Mouse (Mus musculus): ENCODE results near the gene Syce1. TPM values are rescaled to one million over a fixed set of nuclear protein-coding genes. Genes with fewer than 3 reads are reported as not detected.

Gene Syce1
- total RNA-seq (2017) = 0.88 and 1.8 TPM in 2 replicates

DNA sequence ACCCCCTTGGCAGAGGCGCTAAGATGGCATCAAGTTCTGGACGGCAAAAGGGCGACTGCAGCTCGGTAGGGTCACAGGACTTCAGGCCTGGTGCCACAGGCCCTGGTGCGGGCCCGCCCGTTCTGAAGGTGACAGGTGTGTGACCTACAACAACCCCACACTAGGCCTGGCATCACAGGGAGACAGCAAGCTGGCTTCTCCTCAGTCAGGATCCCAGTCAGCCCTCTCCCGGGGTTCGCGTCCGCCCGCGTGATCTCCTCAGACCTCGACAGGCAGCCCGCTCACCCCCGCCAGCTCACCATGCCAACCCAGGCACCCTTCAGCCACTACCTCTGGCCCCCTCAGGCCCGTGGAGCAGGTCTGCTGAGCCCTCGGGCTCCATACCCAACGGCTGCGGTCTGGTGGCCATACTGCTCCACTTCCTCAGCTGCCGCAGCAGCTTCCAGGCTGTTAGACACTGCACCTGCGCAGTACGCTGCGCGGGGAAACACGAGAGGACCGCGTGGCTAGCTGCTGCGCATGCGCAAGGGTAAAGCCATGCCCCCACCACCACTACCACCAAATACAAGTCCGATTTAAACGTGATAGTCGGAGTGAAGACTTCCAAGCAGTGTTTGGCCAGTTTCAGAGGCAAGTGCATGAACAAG is at the start of gene Syce1:
Gene Syce1, minus strand, starts transcription at position 447 of the 647 bp plus-strand sequence.
- no peak for ATAC-seq (replicated peaks in 1 of 2; ENCODE audit: insufficient read depth in 1 of 2, low FRiP score in 2 of 2, low TSS enrichment in 1 of 2, low read depth in 1 of 2, poor library complexity in 2 of 2, severe bottlenecking in 2 of 2)

DNA sequence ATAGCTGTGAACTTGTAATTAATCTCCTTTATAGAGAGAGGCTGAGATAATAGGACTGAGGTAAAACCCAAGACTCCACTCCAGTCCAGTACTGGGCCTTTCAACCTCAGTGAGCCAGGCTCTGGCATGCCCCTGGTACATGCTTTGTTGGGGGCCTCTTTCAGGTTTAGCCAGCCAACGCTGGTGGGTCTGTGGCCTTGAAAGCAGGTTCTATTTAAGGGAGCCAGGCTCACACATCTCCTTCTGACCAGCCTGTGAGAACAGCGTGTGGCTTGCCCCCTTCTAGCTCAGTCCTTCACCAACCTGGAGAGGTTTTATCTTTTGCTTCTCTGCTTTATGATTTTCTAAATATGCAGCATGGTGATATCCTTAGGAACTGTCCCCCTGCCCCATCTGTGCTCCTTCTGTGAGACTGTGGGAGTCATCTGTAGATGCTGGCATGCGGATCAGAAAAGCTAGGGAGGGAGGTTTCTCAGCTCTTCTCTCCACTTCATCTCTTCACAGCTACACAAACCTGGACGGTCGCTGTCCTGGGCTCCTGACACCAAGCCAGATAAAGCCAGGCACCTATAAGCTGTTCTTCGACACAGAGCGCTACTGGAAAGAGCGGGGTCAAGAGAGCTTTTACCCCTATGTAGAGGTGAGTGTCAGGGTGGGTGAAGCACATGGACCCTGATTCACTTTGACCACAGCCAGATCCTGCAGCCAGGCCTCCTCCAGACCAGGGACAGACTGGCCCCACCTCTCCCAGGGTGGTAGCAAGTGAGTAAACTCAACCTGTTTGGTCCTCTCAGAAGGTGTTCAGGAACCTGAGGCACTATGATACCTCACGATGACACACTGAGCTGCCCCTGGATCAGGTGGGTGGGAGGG is 48.8 kb upstream of the Syce1 start:
- no peak for ATAC-seq (replicated peaks in 1 of 2; ENCODE audit: insufficient read depth in 1 of 2, low FRiP score in 2 of 2, low TSS enrichment in 1 of 2, low read depth in 1 of 2, poor library complexity in 2 of 2, severe bottlenecking in 2 of 2)

DNA sequence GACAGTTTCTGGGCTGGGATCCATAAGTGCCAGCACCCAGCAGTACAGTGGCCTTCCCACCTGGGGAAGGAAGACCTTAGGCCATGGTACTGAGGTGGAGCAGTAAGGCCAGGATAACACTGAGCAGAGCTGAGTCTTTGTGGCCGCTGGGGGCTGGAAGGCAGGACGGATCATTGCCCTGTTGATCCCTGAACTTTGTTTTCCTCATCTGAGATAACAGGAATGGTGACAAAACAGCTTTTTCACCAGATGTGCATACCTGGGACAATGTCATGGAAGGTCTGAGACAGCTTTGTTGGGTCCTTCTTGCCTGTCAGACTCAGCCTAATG is 48.1 kb upstream of the Syce1 start:
- no peak for ATAC-seq (replicated peaks in 1 of 2; ENCODE audit: insufficient read depth in 1 of 2, low FRiP score in 2 of 2, low TSS enrichment in 1 of 2, low read depth in 1 of 2, poor library complexity in 2 of 2, severe bottlenecking in 2 of 2)

DNA sequence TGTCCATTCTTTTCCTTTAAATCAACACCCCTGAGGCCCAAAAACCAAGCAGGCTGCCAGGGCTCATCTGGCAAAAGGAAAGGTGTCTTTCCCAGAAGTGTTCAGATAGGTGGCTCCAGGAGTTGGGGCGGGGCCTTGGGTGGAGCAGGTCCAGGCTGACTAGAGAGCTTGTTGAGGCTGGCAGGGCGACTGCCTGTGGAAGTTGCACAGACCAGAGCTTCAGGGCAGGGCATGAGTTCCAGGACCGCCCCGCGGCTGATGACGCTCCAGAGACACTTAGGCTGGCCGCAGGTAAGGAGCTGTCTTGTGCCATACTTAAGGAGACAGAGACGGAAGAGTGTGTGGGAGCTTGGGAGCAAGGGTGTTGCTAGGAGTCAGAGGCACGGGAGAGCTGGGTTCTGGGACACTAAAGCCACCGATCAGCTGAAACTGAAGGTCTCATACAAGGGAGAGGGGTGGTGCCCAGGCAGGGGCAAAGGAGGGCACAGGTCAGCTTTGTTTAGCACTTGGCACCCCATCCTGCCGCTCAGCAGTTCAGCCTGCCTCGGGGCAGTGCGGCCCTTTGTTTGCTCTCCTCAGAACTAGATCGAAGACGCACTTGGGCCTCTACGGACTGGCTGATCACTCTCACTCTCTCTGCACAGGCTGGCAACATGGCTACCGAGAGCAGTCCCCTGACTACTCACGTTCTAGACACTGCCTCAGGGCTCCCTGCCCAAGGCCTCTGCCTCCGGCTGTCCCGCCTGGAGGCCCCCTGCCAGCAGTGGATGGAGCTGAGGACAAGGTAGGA is 47.5 kb upstream of the Syce1 start, which contains the start of gene Urah:
Gene Urah, plus strand, starts transcription at position 51 of the 790 bp plus-strand sequence.
- ATAC-seq (replicated peaks in 1 of 2; ENCODE audit: insufficient read depth in 1 of 2, low FRiP score in 2 of 2, low TSS enrichment in 1 of 2, low read depth in 1 of 2, poor library complexity in 2 of 2, severe bottlenecking in 2 of 2) = no peak

DNA sequence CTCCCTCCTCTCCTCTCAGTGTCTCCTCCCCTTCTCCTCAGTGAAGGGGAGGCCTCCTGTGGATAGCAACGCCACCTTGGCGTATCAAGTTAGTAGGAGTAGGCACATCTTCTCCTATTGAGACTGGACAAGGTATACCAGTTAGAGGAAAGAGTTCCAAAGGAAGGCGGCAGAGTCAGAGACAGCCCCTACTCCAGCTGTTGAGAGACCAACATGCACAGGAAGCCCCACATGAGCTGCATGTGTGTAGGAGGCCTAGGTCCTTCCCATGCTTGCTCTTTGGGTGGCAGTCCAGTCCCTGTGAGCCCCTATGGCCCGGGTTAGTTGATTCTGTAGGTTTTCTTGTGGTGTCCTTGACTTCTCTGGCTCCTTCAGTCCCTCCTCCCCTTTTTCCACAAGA is 45.7 kb upstream of the Syce1 start:
- no peak for ATAC-seq (replicated peaks in 1 of 2; ENCODE audit: insufficient read depth in 1 of 2, low FRiP score in 2 of 2, low TSS enrichment in 1 of 2, low read depth in 1 of 2, poor library complexity in 2 of 2, severe bottlenecking in 2 of 2)

DNA sequence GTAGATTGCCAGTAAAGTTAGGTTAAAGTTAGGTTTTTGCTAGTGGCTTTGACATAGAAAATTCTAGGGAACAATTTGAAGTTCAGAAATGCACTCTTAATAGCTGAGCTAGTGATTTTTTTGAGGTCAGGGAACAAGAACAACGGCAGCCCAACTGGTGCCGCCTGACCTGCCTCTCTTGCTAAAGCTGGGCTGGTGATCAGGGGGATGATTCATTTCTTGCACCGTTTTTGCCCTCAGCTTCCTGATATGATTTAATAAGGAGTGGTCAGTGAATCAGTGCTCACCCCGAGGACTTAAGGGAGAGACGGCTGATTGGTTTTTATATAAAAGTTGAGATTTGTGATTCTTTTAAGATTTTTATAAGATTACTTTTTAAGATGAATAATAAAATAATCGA is 43.8 kb upstream of the Syce1 start:
- no peak for ATAC-seq (replicated peaks in 1 of 2; ENCODE audit: insufficient read depth in 1 of 2, low FRiP score in 2 of 2, low TSS enrichment in 1 of 2, low read depth in 1 of 2, poor library complexity in 2 of 2, severe bottlenecking in 2 of 2)

DNA sequence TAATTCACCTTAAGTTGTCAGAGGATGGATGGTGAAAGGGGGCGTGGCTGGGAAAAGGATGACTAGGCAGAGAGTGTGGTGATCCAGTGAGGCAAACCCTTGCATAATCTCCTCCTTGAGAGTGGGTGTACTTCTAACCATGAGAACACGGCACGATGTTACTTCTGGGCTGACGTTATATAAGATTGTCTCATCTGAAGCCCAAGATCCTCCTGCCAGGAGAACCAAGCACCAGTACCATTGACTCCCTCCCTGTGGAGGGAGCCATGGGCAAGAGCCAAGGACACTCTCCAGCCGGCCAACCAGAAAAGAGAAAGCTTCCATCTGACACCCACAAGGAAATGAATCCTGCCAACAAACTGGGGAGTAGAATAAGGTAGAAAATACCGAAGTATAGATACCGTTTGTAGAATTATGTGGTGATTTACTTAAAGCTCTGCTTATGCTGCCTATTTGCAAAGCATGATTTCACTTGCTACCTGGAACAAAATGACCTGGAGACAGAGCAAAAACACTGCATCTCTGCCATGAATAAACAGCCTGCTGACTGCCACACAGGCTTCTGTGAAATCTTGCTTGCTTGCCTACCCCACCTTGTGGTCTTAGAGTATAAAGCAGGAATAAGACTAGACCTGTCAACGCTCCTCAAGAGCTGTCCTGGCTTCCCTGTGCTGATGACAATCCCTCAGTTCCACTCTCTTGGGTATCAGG is 40.7 kb upstream of the Syce1 start:
- peak; percentile 62 to 70 for ATAC-seq (replicated peaks in 1 of 2; ENCODE audit: insufficient read depth in 1 of 2, low FRiP score in 2 of 2, low TSS enrichment in 1 of 2, low read depth in 1 of 2, poor library complexity in 2 of 2, severe bottlenecking in 2 of 2)

DNA sequence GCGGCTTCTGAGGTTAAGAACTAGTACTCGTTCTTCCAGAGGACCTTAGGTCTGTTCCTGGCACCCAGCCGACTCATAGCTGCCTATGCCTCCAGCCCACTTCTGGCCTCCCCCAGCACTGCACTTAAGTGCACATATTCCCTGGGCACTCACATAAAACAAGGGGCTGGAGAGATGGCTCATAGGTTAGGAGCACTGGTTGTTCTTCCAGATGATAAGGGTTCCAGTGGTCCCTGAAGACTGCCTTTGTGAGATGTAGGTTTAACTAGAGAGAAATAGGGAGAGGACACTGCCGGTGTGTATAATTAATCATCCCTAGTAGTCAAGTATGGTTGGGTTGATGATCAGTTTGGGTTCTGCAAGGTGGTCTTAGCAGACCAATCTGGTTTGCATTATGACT is 35.1 kb upstream of the Syce1 start:
- no peak for ATAC-seq (replicated peaks in 1 of 2; ENCODE audit: insufficient read depth in 1 of 2, low FRiP score in 2 of 2, low TSS enrichment in 1 of 2, low read depth in 1 of 2, poor library complexity in 2 of 2, severe bottlenecking in 2 of 2)

DNA sequence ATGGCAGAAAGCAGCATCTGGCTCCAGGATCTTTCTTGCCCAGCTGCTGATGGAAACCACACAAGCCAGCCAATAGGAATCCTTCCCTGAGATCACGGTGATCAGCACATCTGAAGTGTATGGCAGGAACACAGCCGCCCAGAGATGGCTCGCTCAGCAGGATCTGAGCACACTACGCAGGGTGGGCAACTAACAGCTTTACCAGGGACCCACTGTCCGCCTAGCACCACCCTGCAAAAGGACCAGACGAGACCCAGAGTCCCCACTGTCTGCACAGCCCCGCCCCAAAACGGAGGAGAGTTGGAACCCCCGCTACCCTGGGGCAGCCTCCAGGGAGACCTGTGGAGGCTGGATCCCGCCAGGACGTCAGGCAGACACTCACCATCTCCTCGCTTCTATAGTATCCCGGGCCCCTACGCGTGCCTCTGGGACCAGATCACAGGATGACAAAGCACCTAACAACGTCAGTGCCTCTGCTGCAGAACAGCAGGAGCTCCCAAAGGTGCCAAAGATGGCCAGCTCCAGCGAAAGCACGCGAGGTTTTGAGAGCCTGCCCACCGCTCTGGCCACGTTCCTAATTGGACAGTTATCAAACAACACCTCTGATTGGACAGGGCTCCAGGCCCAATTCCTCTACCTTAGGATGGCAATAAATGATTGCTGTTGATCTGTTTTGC is 34.1 kb upstream of the Syce1 start, which contains the start of gene Zfp941:
Gene Zfp941, minus strand, starts transcription at position 526 of the 677 bp plus-strand sequence.
- ATAC-seq (replicated peaks in 1 of 2; ENCODE audit: insufficient read depth in 1 of 2, low FRiP score in 2 of 2, low TSS enrichment in 1 of 2, low read depth in 1 of 2, poor library complexity in 2 of 2, severe bottlenecking in 2 of 2) = peak; percentile 77 to 95

DNA sequence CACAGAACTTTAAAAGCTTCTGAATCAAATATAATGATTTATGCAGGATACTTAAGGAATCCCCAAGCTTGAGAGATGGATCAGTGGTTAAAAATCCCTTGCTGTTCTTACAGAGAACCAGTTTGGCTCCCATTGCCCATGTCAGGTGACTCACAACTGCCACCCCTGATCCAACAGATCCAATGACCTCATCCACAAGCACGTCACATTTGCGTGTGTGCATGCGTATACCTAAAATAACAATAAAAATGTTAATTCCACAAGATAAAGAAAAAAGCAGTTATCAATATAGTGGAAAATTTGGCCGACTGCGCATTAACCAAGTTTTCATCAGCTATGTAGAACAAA is 33.6 kb upstream of the Syce1 start:
- no peak for ATAC-seq (replicated peaks in 1 of 2; ENCODE audit: insufficient read depth in 1 of 2, low FRiP score in 2 of 2, low TSS enrichment in 1 of 2, low read depth in 1 of 2, poor library complexity in 2 of 2, severe bottlenecking in 2 of 2)

DNA sequence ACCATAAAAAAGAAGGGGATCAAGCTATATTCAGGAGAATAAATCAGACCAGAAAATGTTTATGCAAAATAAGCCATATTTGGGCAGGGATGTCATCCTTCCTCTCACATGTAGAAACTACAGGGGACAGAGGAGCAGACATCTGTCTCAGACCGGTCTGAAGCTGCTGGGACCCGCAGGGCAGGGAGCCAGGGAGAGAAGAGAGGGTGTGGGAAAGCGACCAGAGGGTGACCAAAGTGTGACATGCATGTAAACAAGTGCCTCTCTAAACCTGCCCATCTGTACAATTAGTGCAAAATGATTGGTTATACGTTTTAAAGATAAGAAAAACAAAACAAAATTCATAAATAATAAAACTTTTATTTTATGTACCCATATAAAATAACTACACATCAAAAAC is 32.5 kb upstream of the Syce1 start:
- ATAC-seq (replicated peaks in 1 of 2; ENCODE audit: insufficient read depth in 1 of 2, low FRiP score in 2 of 2, low TSS enrichment in 1 of 2, low read depth in 1 of 2, poor library complexity in 2 of 2, severe bottlenecking in 2 of 2) = no peak

DNA sequence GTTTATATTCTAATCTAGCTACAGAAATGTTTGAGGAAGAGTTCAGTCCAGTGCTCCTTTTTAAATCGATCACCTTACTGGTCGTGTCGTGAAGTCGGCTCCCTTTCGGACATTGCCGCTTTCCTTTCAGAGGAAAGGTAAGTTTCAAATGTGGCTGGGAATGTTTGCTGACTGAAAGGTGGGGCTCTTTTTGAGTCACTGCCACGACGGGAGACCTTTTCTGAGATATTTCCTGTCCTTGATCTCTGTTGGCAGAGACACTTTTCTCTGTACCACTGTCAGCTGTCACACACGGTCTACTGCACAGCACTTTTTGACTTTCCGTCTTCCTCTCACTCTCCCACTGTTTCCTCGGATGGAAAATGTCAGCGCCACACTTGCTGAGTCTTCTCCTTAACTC is 25.2 kb upstream of the Syce1 start:
- ATAC-seq (replicated peaks in 1 of 2; ENCODE audit: insufficient read depth in 1 of 2, low FRiP score in 2 of 2, low TSS enrichment in 1 of 2, low read depth in 1 of 2, poor library complexity in 2 of 2, severe bottlenecking in 2 of 2) = no peak

DNA sequence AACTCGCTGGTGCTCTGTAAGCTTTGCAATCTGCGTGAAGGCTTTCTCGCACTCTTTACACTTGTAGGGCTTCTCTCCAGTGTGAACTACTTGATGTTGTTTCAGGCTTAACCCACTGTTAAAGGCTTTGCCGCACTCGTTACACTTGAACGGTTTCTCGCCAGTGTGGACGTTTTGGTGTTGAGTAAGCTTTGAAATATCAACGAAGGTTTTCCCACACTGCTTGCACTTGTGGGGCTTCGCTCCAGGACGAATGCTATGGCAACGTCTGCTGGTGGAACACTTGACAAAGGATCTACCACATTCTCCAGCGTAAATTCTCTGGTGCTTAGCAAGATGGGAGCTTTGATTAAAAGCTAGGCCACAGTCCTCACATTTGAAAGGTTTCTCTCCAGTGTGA is 24.1 kb upstream of the Syce1 start:
- no peak for ATAC-seq (replicated peaks in 1 of 2; ENCODE audit: insufficient read depth in 1 of 2, low FRiP score in 2 of 2, low TSS enrichment in 1 of 2, low read depth in 1 of 2, poor library complexity in 2 of 2, severe bottlenecking in 2 of 2)

DNA sequence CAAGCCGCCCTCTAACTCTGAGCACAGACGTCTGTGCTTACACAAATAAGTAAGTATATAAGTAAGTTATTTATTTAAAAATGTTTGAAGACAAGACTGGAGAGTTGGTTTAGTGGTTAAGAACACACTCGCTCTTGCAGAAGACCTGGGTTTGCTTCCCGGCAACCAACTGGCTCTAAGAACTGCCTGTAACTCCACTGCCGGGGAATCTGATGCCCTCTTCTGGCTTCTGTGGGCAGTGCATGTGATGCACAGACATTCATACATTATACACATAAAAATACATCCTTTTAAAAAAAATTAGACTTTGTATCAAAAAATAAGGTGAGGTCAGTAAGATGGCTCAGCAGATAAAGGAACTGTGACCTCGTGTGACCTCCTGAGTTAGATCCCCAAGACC is 22.8 kb upstream of the Syce1 start:
- no peak for ATAC-seq (replicated peaks in 1 of 2; ENCODE audit: insufficient read depth in 1 of 2, low FRiP score in 2 of 2, low TSS enrichment in 1 of 2, low read depth in 1 of 2, poor library complexity in 2 of 2, severe bottlenecking in 2 of 2)

DNA sequence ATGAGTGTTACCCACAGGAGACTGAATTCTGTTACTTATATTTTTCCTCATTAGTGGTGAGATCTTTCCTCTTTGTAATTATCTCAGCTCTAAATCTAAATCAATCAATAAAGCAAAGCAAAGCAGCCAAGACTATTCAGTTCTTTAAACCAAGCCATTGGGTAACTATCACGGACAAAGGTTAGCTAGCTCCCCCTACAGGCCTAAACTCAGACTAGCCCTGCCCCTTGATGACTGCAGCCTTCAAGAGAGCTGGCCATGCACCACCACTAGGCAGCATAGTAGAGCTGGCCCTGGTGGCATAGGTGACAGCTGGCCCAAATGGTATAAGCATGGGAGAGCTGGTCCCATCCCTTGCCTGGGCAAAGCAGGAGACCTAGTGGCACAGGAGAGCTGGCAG is 18.1 kb upstream of the Syce1 start:
- peak; percentile 85 to 94 for ATAC-seq (replicated peaks in 1 of 2; ENCODE audit: insufficient read depth in 1 of 2, low FRiP score in 2 of 2, low TSS enrichment in 1 of 2, low read depth in 1 of 2, poor library complexity in 2 of 2, severe bottlenecking in 2 of 2)

DNA sequence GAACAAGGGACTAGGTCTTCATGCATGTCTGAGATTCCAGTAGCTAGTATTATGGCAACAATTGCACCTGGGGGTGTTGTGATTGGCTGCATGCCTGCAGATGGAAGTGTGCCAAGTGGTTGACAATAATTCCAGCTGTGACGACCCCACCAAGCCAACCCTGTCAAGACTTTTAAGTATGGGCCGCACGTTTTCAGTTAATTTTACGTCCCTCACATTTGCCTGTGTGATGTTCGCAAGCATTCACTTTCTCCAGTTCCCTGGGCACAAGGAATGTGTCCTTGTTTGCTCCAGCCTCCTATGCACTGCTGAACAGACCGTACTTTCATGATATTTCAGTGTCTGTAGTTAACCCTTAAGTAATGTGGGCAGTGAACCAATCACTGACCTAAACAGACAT is 15.0 kb upstream of the Syce1 start:
- ATAC-seq (replicated peaks in 1 of 2; ENCODE audit: insufficient read depth in 1 of 2, low FRiP score in 2 of 2, low TSS enrichment in 1 of 2, low read depth in 1 of 2, poor library complexity in 2 of 2, severe bottlenecking in 2 of 2) = no peak

DNA sequence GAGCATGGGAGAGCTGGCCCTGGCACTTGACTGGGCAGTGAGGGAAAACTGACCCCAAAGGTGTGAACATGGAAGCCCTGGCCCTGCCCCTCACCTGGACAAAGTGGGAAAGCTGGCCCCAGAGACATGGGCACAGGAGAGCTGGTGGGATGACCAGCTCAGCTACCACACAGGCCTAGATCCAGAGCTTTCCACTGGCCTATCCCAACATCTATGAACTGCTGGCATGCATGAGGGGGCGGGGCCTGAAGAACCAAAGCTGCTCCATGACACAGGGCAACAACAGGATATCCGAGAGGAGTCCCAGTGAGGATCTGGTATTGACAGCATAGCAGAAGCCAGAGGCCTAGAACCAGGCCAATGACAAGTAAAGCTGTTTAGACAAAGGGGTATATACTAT is 10.6 kb upstream of the Syce1 start:
- no peak for ATAC-seq (replicated peaks in 1 of 2; ENCODE audit: insufficient read depth in 1 of 2, low FRiP score in 2 of 2, low TSS enrichment in 1 of 2, low read depth in 1 of 2, poor library complexity in 2 of 2, severe bottlenecking in 2 of 2)

All from hematopoietic stem cell, adult 5-6 weeks (primary cell).